Mouse (Mus musculus) neural tube, embryonic 14.5 days (tissue): ENCODE measurements at regions not wholly inside any gene's neighbourhood (a gene's known extent, or its start where the extent isn't known, plus 50 kb on each side); places are given as distances from the start of the nearest gene placed in this dataset.

Source experiments
- ATAC-seq: fragments of 200-750 bp; cut with Nextera tagmentation; 2 replicates; pipeline ENCODE4 v1.8.0; 2017; ENCODE audit warnings: low read depth, mild to moderate bottlenecking, moderate TSS enrichment, moderate library complexity
- H3K27ac ChIP-seq: fragments of 300-500 bp; sonication (generic); 2 replicates; pipeline ENCODE4 v1.5.1; 2014; ENCODE audit warnings: low read depth, mild to moderate bottlenecking, control low read depth, low read length, moderate library complexity, mixed read lengths
- H3K27me3 ChIP-seq: fragments of 300-500 bp; sonication (generic); 2 replicates; pipeline ENCODE4 v1.6.1; 2014; ENCODE audit warnings: low read length; ENCODE audit not compliant: control insufficient read depth, insufficient read depth
- H3K36me3 ChIP-seq: fragments of 300-500 bp; sonication (generic); 2 replicates; pipeline ENCODE4 v1.6.1; 2014; ENCODE audit warnings: low read length, mixed read lengths; ENCODE audit not compliant: control insufficient read depth, insufficient read depth
- H3K4me1 ChIP-seq: fragments of 300-500 bp; sonication (generic); 2 replicates; pipeline ENCODE4 v1.6.1; 2014; ENCODE audit warnings: low read length; ENCODE audit not compliant: control insufficient read depth, insufficient read depth
- H3K4me2 ChIP-seq: fragments of 300-500 bp; sonication (generic); 2 replicates; pipeline ENCODE4 v1.6.1; 2014; ENCODE audit warnings: mild to moderate bottlenecking, low read depth, low read length, control low read depth
- H3K4me3 ChIP-seq: fragments of 300-500 bp; sonication (generic); 2 replicates; pipeline ENCODE4 v1.5.1; 2014; ENCODE audit warnings: low read depth, low read length, control low read depth, mixed read lengths
- H3K9ac ChIP-seq: fragments of 300-500 bp; sonication (generic); replicated peaks from 2 replicates; pipeline ENCODE4 v1.6.1; 2014; ENCODE audit warnings: low read depth, mild to moderate bottlenecking, control low read depth, low read length, mixed read lengths
- H3K9me3 ChIP-seq: fragments of 300-500 bp; sonication (generic); 2 replicates; pipeline ENCODE4 v1.6.1; 2016; ENCODE audit warnings: low read length; ENCODE audit not compliant: control insufficient read depth
- WGBS: fragments of 180-500 bp; shearing (Covaris S2); extraction: QIAGEN DNeasy Blood & Tissue Kit; methylation state at CpG from one replicate; pipeline ENCODE4 v1.1.7; 2014; 5-methylcytosine and 5-hydroxymethylcytosine counted together

- no peak overlapping the region for H3K9ac ChIP-seq
- H3K9me3 ChIP-seq: no peaks in the 10 kb centered on the region
- WGBS: 80% methylated on average over 2 of the region's 2 CpGs
- no peak overlapping the region for H3K4me2 ChIP-seq
- no peak for ATAC-seq
- H3K27ac ChIP-seq: no peak overlapping the region
- H3K36me3 ChIP-seq: no peaks in the 10 kb centered on the region
- no peak overlapping the region for H3K4me3 ChIP-seq
- no peaks in the 10 kb centered on the region for H3K27me3 ChIP-seq
- no peaks in the 10 kb centered on the region for H3K4me1 ChIP-seq
Observed at GRCm38 (mm10) chr3:7992322-7992721, 1372.1 kb upstream of the 1700008P02Rik start.

- H3K9me3 ChIP-seq: no peaks in the 10 kb centered on the region
- H3K4me2 ChIP-seq: no peak overlapping the region
- WGBS: 57% methylated on average over 3 of the region's 3 CpGs
- H3K4me3 ChIP-seq: no peak overlapping the region
- H3K9ac ChIP-seq: no peak overlapping the region
- no peak overlapping the region for H3K27ac ChIP-seq
- no peaks in the 10 kb centered on the region for H3K4me1 ChIP-seq
- H3K27me3 ChIP-seq: no peaks in the 10 kb centered on the region
- peak; percentile 34; the same call in 1 of the 2 replicates for ATAC-seq
- no peaks in the 10 kb centered on the region for H3K36me3 ChIP-seq
Observed at GRCm38 (mm10) chr3:7973287-7973686, 1353.0 kb upstream of the 1700008P02Rik start.

- Histone ChIP-seq H3K36me3 (no peaks in the 10 kb centered on the region), H3K9me3 (no peaks in the 10 kb centered on the region), H3K4me3 (no peak overlapping the region), H3K27ac (no peak overlapping the region), H3K9ac (no peak overlapping the region), H3K27me3 (no peaks in the 10 kb centered on the region), H3K4me2 (no peak overlapping the region), H3K4me1 (no peaks in the 10 kb centered on the region)
- ATAC-seq: no peak
- WGBS: 100% methylated on average over 1 of the region's 1 CpGs
Observed at GRCm38 (mm10) chr3:7953911-7954310, 1333.7 kb upstream of the 1700008P02Rik start.

GRCm38 (mm10) chr3:7943646-7944381, 1323.6 kb upstream of the 1700008P02Rik start:
- Histone ChIP-seq H3K27me3 (no peaks in the 10 kb centered on the region), H3K27ac (no peak overlapping the region), H3K4me3 (no peak overlapping the region), H3K9me3 (no peaks in the 10 kb centered on the region), H3K9ac (no peak overlapping the region), H3K4me1 (no peaks in the 10 kb centered on the region), H3K36me3 (no peaks in the 10 kb centered on the region), H3K4me2 (no peak overlapping the region)
- WGBS: 37% methylated on average over 8 of the region's 8 CpGs
- ATAC-seq: peak; percentile 95
